Mouse (Mus musculus): ENCODE measurements around the gene Hesx1. TPM values are rescaled to one million over a fixed set of nuclear protein-coding genes. Genes with fewer than 3 reads are reported as not detected.

Gene Hesx1
- polyA plus RNA-seq, 1 experiment = not detected

GRCm38 (mm10) chr14:26996257-26996656, 2.0 kb downstream of the Hesx1 start:
- Histone ChIP-seq H3K27ac (ENCODE audit: insufficient read depth, low read depth, low read length) (no peak overlapping the region), H3K4me1 (ENCODE audit: control insufficient read depth, insufficient read depth, low read length) (peaks cover 3% of the 10 kb centered on the region), H3K4me3 (ENCODE audit: insufficient read depth, low read depth, low read length) (no peak overlapping the region)
- TF ChIP-seq POLR2A (IDR thresholded peaks at IDR 0.05; ENCODE audit: insufficient read depth, low read depth, low read length) (no peak), CTCF (IDR thresholded peaks at IDR 0.05; ENCODE audit: insufficient read depth, low read depth, low read length) (no peak)

- no peak overlapping the region for H3K4me3 ChIP-seq (ENCODE audit: insufficient read depth, low read depth, low read length)
- TF ChIP-seq CTCF (IDR thresholded peaks at IDR 0.05; ENCODE audit: insufficient read depth, low read depth, low read length) (no peak), POLR2A (IDR thresholded peaks at IDR 0.05; ENCODE audit: insufficient read depth, low read depth, low read length) (no peak)
- H3K27ac ChIP-seq (ENCODE audit: insufficient read depth, low read depth, low read length) = no peak overlapping the region
- H3K4me1 ChIP-seq (ENCODE audit: control insufficient read depth, insufficient read depth, low read length) = no peaks in the 10 kb centered on the region
- 7% methylated on average over 11 of the region's 11 CpGs for WGBS
Measured at GRCm38 (mm10) chr14:27000386-27000785, 6.2 kb downstream of the Hesx1 start.

- Histone ChIP-seq H3K4me3 (ENCODE audit: insufficient read depth, low read depth, low read length) (no peak overlapping the region), H3K4me1 (ENCODE audit: control insufficient read depth, insufficient read depth, low read length) (no peaks in the 10 kb centered on the region), H3K27ac (ENCODE audit: insufficient read depth, low read depth, low read length) (no peak overlapping the region)
- TF ChIP-seq CTCF (IDR thresholded peaks at IDR 0.05; ENCODE audit: insufficient read depth, low read depth, low read length) (no peak), POLR2A (IDR thresholded peaks at IDR 0.05; ENCODE audit: insufficient read depth, low read depth, low read length) (no peak)
- 72% methylated on average over 7 of the region's 7 CpGs for WGBS
Measured at GRCm38 (mm10) chr14:27004906-27005305, 10.7 kb downstream of the Hesx1 start.

GRCm38 (mm10) chr14:27005937-27006336, 11.7 kb downstream of the Hesx1 start:
- TF ChIP-seq CTCF (IDR thresholded peaks at IDR 0.05; ENCODE audit: insufficient read depth, low read depth, low read length) (no peak), POLR2A (IDR thresholded peaks at IDR 0.05; ENCODE audit: insufficient read depth, low read depth, low read length) (no peak)
- 46% methylated on average over 6 of the region's 6 CpGs for WGBS

GRCm38 (mm10) chr14:27011561-27011960, 17.3 kb downstream of the Hesx1 start:
- TF ChIP-seq CTCF (IDR thresholded peaks at IDR 0.05; ENCODE audit: insufficient read depth, low read depth, low read length) (no peak), POLR2A (IDR thresholded peaks at IDR 0.05; ENCODE audit: insufficient read depth, low read depth, low read length) (no peak)
- 84% methylated on average over 5 of the region's 5 CpGs for WGBS
- Histone ChIP-seq H3K27ac (ENCODE audit: insufficient read depth, low read depth, low read length) (no peak overlapping the region), H3K4me3 (ENCODE audit: insufficient read depth, low read depth, low read length) (no peak overlapping the region), H3K4me1 (ENCODE audit: control insufficient read depth, insufficient read depth, low read length) (no peaks in the 10 kb centered on the region)

More at GRCm38 (mm10) chr14:27005937-27006336, 11.7 kb downstream of the Hesx1 start:
- Histone ChIP-seq H3K27ac (ENCODE audit: insufficient read depth, low read depth, low read length) (no peak overlapping the region), H3K4me1 (ENCODE audit: control insufficient read depth, insufficient read depth, low read length) (no peaks in the 10 kb centered on the region), H3K4me3 (ENCODE audit: insufficient read depth, low read depth, low read length) (no peak overlapping the region)

- 88% methylated on average over 4 of the region's 4 CpGs for WGBS
- Histone ChIP-seq H3K4me1 (ENCODE audit: control insufficient read depth, insufficient read depth, low read length) (no peaks in the 10 kb centered on the region), H3K4me3 (ENCODE audit: insufficient read depth, low read depth, low read length) (no peak overlapping the region), H3K27ac (ENCODE audit: insufficient read depth, low read depth, low read length) (no peak overlapping the region)
- no peak for TF ChIP-seq POLR2A (IDR thresholded peaks at IDR 0.05; ENCODE audit: insufficient read depth, low read depth, low read length)
- no peak for TF ChIP-seq CTCF (IDR thresholded peaks at IDR 0.05; ENCODE audit: insufficient read depth, low read depth, low read length)
Measured at GRCm38 (mm10) chr14:27013658-27014057, 19.4 kb downstream of the Hesx1 start.

GRCm38 (mm10) chr14:27017936-27018335, 23.7 kb downstream of the Hesx1 start:
- no peak overlapping the region for H3K27ac ChIP-seq (ENCODE audit: insufficient read depth, low read depth, low read length)
- TF ChIP-seq POLR2A (IDR thresholded peaks at IDR 0.05; ENCODE audit: insufficient read depth, low read depth, low read length) = no peak
- no peak for TF ChIP-seq CTCF (IDR thresholded peaks at IDR 0.05; ENCODE audit: insufficient read depth, low read depth, low read length)
- WGBS = 94% methylated on average over 2 of the region's 2 CpGs
- no peak overlapping the region for H3K4me3 ChIP-seq (ENCODE audit: insufficient read depth, low read depth, low read length)
- H3K4me1 ChIP-seq (ENCODE audit: control insufficient read depth, insufficient read depth, low read length) = no peaks in the 10 kb centered on the region

- Histone ChIP-seq H3K27ac (ENCODE audit: insufficient read depth, low read depth, low read length) (no peak overlapping the region), H3K4me1 (ENCODE audit: control insufficient read depth, insufficient read depth, low read length) (no peaks in the 10 kb centered on the region), H3K4me3 (ENCODE audit: insufficient read depth, low read depth, low read length) (no peak overlapping the region)
- TF ChIP-seq CTCF (IDR thresholded peaks at IDR 0.05; ENCODE audit: insufficient read depth, low read depth, low read length) (no peak), POLR2A (IDR thresholded peaks at IDR 0.05; ENCODE audit: insufficient read depth, low read depth, low read length) (no peak)
- 56% methylated on average over 14 of the region's 14 CpGs for WGBS
Measured at GRCm38 (mm10) chr14:27019850-27020249, 25.6 kb downstream of the Hesx1 start.

GRCm38 (mm10) chr14:27022876-27023275, 28.7 kb downstream of the Hesx1 start:
- TF ChIP-seq CTCF (IDR thresholded peaks at IDR 0.05; ENCODE audit: insufficient read depth, low read depth, low read length) = 0 out of 2 replicates have a peak, but pooled peaks have one; percentile 38
- TF ChIP-seq POLR2A (IDR thresholded peaks at IDR 0.05; ENCODE audit: insufficient read depth, low read depth, low read length) = no peak
- Histone ChIP-seq H3K4me3 (ENCODE audit: insufficient read depth, low read depth, low read length) (no peak overlapping the region), H3K27ac (ENCODE audit: insufficient read depth, low read depth, low read length) (no peak overlapping the region), H3K4me1 (ENCODE audit: control insufficient read depth, insufficient read depth, low read length) (no peaks in the 10 kb centered on the region)
- WGBS = 48% methylated on average over 11 of the region's 11 CpGs

GRCm38 (mm10) chr14:27024664-27025063, 30.4 kb downstream of the Hesx1 start:
- TF ChIP-seq POLR2A (IDR thresholded peaks at IDR 0.05; ENCODE audit: insufficient read depth, low read depth, low read length) (no peak), CTCF (IDR thresholded peaks at IDR 0.05; ENCODE audit: insufficient read depth, low read depth, low read length) (no peak)

More at GRCm38 (mm10) chr14:27024664-27025063, 30.4 kb downstream of the Hesx1 start:
- Histone ChIP-seq H3K4me1 (ENCODE audit: control insufficient read depth, insufficient read depth, low read length) (0 out of 2 replicates have a peak, but pooled peaks cover 2% of the 10 kb centered on the region), H3K4me3 (ENCODE audit: insufficient read depth, low read depth, low read length) (no peak overlapping the region), H3K27ac (ENCODE audit: insufficient read depth, low read depth, low read length) (no peak overlapping the region)
- WGBS = 89% methylated on average over 4 of the region's 4 CpGs
